Mouse (Mus musculus) neural tube, embryonic 11.5 days (tissue): ENCODE measurements around the gene Polg2. TPM values are rescaled to one million over a fixed set of nuclear protein-coding genes. Genes with fewer than 3 reads are reported as not detected.

Experiments
- microRNA-seq: library from miRNA; unstranded; fragments of <30 nt; microRNA quantifications from one replicate; pipeline ENCODE4, GENCODE M21; 2016
- polyA plus RNA-seq: library from polyadenylated mRNA; unstranded; fragments of >200 nt; fragmentation: Nextera tagmentation; extraction: Ambion mirVana; gene quantifications from 2 replicates; pipeline ENCODE4 v1.2.1, GENCODE M21; 2014

Polg2 gene
- polyA plus RNA-seq, 1 experiment from 2014 or later = 7.6 TPM

Small RNA genes within 50 kb of the gene (microRNA-seq; reads per million reads assigned to microRNA genes)
- gene Gm25994 = not detected
- gene Mir3064 = 6.5 reads per million, percentile 16 among the genes with 10 or more reads in this experiment

Other genes starting within 250 kb of the Polg2 start
- gene Tex2, start 166.1 kb downstream of the Polg2 start, polyA plus RNA-seq = 10.7 and 12.2 TPM in 2 replicates
- gene Pecam1, start 28.9 kb downstream of the Polg2 start, polyA plus RNA-seq = 24.6 and 24.9 TPM in 2 replicates
- gene Milr1, start 28.3 kb downstream of the Polg2 start, polyA plus RNA-seq = 0.61 and 1.4 TPM in 2 replicates
- gene Ddx5, start 9.6 kb upstream of the Polg2 start, polyA plus RNA-seq = 496 and 500 TPM in 2 replicates
- 19.0 and 22.9 TPM in 2 replicates for gene Cep95, start 9.7 kb upstream of the Polg2 start, polyA plus RNA-seq
- 16.8 and 18.9 TPM in 2 replicates for gene Smurf2, start 141.2 kb upstream of the Polg2 start, polyA plus RNA-seq
- 632 and 636 TPM in 2 replicates for gene Kpna2, start 220.0 kb upstream of the Polg2 start, polyA plus RNA-seq
- 3.5 and 4.5 TPM in 2 replicates for gene 1810010H24Rik, start 246.1 kb upstream of the Polg2 start, polyA plus RNA-seq